Mouse (Mus musculus) ES-E14 (cell line): ENCODE measurements around the gene Dtd1. TPM values are rescaled to one million over a fixed set of nuclear protein-coding genes. Genes with fewer than 3 reads are reported as not detected.
A peak's percentile ranks its signal among the peaks of the same experiment; 100 is the strongest.

Experiments
- DNase-seq: peaks from one replicate; pipeline ENCODE4 v3.0.0-alpha.2; 2013; ENCODE audit warnings: low read depth, low spot score
- H3K27ac ChIP-seq: 2 replicates; pipeline ENCODE4 v1.5.1; 2012; ENCODE audit warnings: low read depth, mild to moderate bottlenecking, low read length, moderate library complexity, mixed read lengths; ENCODE audit not compliant: poor library complexity, insufficient read depth, severe bottlenecking
- H3K36me3 ChIP-seq: 2 replicates; pipeline ENCODE4 v1.6.1; 2012; ENCODE audit warnings: mild to moderate bottlenecking, low read length, moderate library complexity, mixed read lengths; ENCODE audit not compliant: control insufficient read depth, poor library complexity, insufficient read depth, severe bottlenecking
- H3K4me1 ChIP-seq, 2 experiments: fragments of 150-350 bp in 1 of 2; sonication (generic) in 1 of 2; 2 replicates each; pipeline ENCODE4 v1.6.1; 2012; ENCODE audit warnings: low read length in 2 of 2, mild to moderate bottlenecking in 1 of 2, mixed read lengths in 1 of 2; ENCODE audit not compliant: control insufficient read depth in 2 of 2, insufficient read depth in 2 of 2, poor library complexity in 1 of 2
- H3K4me3 ChIP-seq, 2 experiments: fragments of 150-350 bp in 1 of 2; sonication (generic) in 1 of 2; 2 replicates each; pipeline ENCODE4 v1.5.1; 2012; ENCODE audit warnings: low read length in 2 of 2, low read depth in 1 of 2, mild to moderate bottlenecking in 1 of 2, mixed read lengths in 1 of 2; ENCODE audit not compliant: insufficient read depth in 1 of 2, poor library complexity in 1 of 2, severe bottlenecking in 1 of 2
- H3K9ac ChIP-seq: 2 replicates; pipeline ENCODE4 v1.6.1; 2012; ENCODE audit warnings: low read depth, mild to moderate bottlenecking, low read length, mixed read lengths; ENCODE audit not compliant: poor library complexity, insufficient read depth, severe bottlenecking
- H3K9me3 ChIP-seq: fragments of 150-350 bp; sonication (generic); 2 replicates; pipeline ENCODE4 v1.6.1; 2012; ENCODE audit warnings: low read depth, mild to moderate bottlenecking, low read length; ENCODE audit not compliant: control insufficient read depth, insufficient read depth
- CHD2 ChIP-seq: IDR thresholded peaks from 2 replicates; pipeline ENCODE4 v1.6.1; 2014; ENCODE audit warnings: mild to moderate bottlenecking, low read depth, low read length, inconsistent platforms
- HCFC1 ChIP-seq: IDR thresholded peaks from 2 replicates; pipeline ENCODE4 v1.6.1; 2012; ENCODE audit warnings: low read length, inconsistent platforms, borderline replicate concordance; ENCODE audit not compliant: insufficient read depth
- MAFK ChIP-seq: IDR thresholded peaks from 2 replicates; pipeline ENCODE4 v1.6.1; 2014; ENCODE audit warnings: mild to moderate bottlenecking, low read depth, low read length, inconsistent platforms; ENCODE audit not compliant: insufficient read depth
- ZC3H11A ChIP-seq: IDR thresholded peaks from 2 replicates; pipeline ENCODE4 v1.6.1; 2012; ENCODE audit warnings: low read depth, mild to moderate bottlenecking, inconsistent platforms, low read length, borderline replicate concordance
- ZNF384 ChIP-seq: IDR thresholded peaks from 2 replicates; pipeline ENCODE4 v1.6.1; 2012; ENCODE audit warnings: low read depth, low read length, inconsistent platforms
- in situ Hi-C, 2 experiments: fragments of 600-800 bp; cut with MboI; formaldehyde crosslinking; loops; one replicate each; pipeline ENCODE4 v1.15.1; 2025; ENCODE audit warnings: low sequenced_read_pairs in 2 of 2, inconsistent platforms in 1 of 2; ENCODE audit not compliant: unreplicated experiment in 2 of 2
- total RNA-seq: library from RNA; depleted of rRNA; stranded (reverse); fragments of 300-350 nt; gene quantifications from 2 replicates; pipeline ENCODE4 v1.2.3, GENCODE M21; 2012; rRNA removed

Dtd1 gene
- 21.2 and 29.4 TPM in 2 replicates for total RNA-seq

- peak; percentile 75 for TF ChIP-seq HCFC1
- TF ChIP-seq ZC3H11A: no peak; the same call in 1 of the 2 replicates
- no peak for TF ChIP-seq MAFK
- TF ChIP-seq ZNF384: no peak
- TF ChIP-seq CHD2: no peak
- peak; percentile 83 for DNase-seq
- Histone ChIP-seq H3K4me1 (0 out of 4 replicates have a peak, but pooled peaks cover 0 to 2% of the 10 kb centered on the region in 2 experiments), H3K36me3 (peaks cover 2% of the 10 kb centered on the region; the same call in 1 of the 2 replicates), H3K27ac (no peak within 1 kb of the TSS), H3K9ac (peak within 1 kb of the TSS; percentile 94), H3K9me3 (no peaks in the 10 kb centered on the region), H3K4me3 (peak within 1 kb of the TSS; percentile 79 to 84)
- in situ Hi-C loops: no loop called here
These were observed at the start of gene Dtd1 for GRCm38 (mm10) chr2:144599831-144600687. Gene Dtd1, plus strand, starts transcription at chr2:144599897.

DNA sequence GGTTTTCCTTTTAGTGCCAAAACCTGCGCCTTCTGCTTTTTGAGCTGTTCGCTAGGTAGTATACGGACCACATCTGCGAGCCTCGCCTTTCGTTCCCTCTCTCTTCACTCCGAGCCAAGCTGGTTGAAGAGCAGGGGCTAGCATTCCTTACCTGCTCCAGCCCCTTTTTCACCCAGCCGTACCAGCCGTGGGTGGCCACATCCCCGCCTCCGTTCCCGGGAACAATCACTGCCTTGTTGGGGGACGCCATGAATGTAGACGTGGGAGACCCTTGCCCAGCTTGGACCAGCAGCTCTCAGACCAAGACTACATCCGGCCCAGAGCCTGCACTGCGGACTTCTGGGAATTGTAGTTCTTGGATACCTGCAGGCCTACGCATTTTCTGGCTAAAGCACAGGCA, 49.2 kb upstream of the Dtd1 start, which contains the start of gene Rbbp9:
Gene Rbbp9 (minus strand): TSS at position 341 of the 400 bp plus-strand sequence.
- no peaks in the 10 kb centered on the region for H3K36me3 ChIP-seq
- in situ Hi-C loops: no loop called here
- H3K4me3 ChIP-seq: peak within 1 kb of the TSS; percentile 92 to 97
- peak within 1 kb of the TSS; percentile 53; the same call in 1 of the 2 replicates for H3K27ac ChIP-seq
- TF ChIP-seq ZNF384: no peak
- TF ChIP-seq HCFC1: peak; percentile 94
- H3K9me3 ChIP-seq: no peaks in the 10 kb centered on the region
- DNase-seq: peak; percentile 69
- H3K4me1 ChIP-seq: peaks cover 0 to 4% of the 10 kb centered on the region in 2 experiments; a peak in 1 of 4 replicates
- peak within 1 kb of the TSS; percentile 90 for H3K9ac ChIP-seq

DNA sequence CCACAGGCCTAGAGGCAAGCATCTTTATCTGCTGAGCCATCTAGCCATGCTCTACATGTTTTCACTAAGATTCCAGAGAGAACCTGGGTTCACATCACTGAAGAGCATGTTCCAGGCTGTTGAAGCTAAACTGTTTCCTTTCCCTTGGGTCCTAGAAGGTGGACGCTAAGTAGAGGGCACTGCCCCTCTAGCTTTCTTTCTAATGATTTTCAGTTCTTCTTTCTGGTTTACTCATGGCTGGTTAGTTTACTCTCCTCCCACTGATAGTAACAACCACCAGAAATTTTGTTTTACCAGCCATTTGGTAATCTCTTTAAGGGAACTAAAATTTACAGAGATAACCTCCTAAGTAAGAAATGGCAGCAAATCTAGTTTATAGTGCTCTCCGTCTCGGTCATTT, 45.8 kb upstream of the Dtd1 start:
- H3K4me3 ChIP-seq: no peak overlapping the region
- no peaks in the 10 kb centered on the region for H3K9me3 ChIP-seq
- in situ Hi-C loops: no loop called here
- DNase-seq: no peak
- H3K9ac ChIP-seq: no peak overlapping the region
- H3K36me3 ChIP-seq: no peaks in the 10 kb centered on the region
- TF ChIP-seq ZNF384 (no peak), CHD2 (no peak), MAFK (no peak), ZC3H11A (no peak), HCFC1 (no peak)
- H3K27ac ChIP-seq: no peak overlapping the region
- peaks cover 0 to 4% of the 10 kb centered on the region in 2 experiments; a peak in 1 of 4 replicates for H3K4me1 ChIP-seq

- in situ Hi-C loops: no loop called here
- no peak for TF ChIP-seq CHD2
- TF ChIP-seq MAFK: no peak
- TF ChIP-seq ZNF384: no peak
- no peak for TF ChIP-seq HCFC1
- no peak for TF ChIP-seq ZC3H11A
- no peak for DNase-seq
These were observed 44.3 kb upstream of the Dtd1 start for GRCm38 (mm10) chr2:144555286-144555819.

More at GRCm38 (mm10) chr2:144555286-144555819, 44.3 kb upstream of the Dtd1 start:
- peaks cover 0 to 4% of the 10 kb centered on the region in 2 experiments; a peak in 1 of 4 replicates for H3K4me1 ChIP-seq
- no peaks in the 10 kb centered on the region for H3K9me3 ChIP-seq
- no peaks in the 10 kb centered on the region; the same call in 1 of the 2 replicates for H3K36me3 ChIP-seq
- peak overlapping the region; percentile 32; the same call in 1 of the 2 replicates for H3K27ac ChIP-seq
- peak overlapping the region; percentile 78 to 82 for H3K4me3 ChIP-seq
- peak overlapping the region; percentile 71 for H3K9ac ChIP-seq
